8 mouse cellular contexts compared by ENCODE assay signal in genomic region chr6:113695766-113696355, GRCm38 (mm10). TPM values are rescaled to one million over a fixed set of nuclear protein-coding genes. Genes with fewer than 3 reads are reported as not detected.
A peak's percentile ranks its signal among the peaks of the same experiment; 100 is the strongest.
DNase-seq lines count a peak whose midpoint lies in the region; ATAC-seq and TF ChIP-seq lines count a peak whose summit lies in the region.

No protein-coding gene starts in this region.

- peaks cover 5% of the 10 kb centered on the region; the same call in 1 of the 2 replicates for H3K36me3 ChIP-seq in lung, embryonic 15.5 days
- H3K36me3 ChIP-seq in embryonic facial prominence, embryonic 10.5 days (replicated peaks): peaks cover 24% of the 10 kb centered on the region
- peaks cover 11% of the 10 kb centered on the region; the same call in 1 of the 2 replicates for H3K36me3 ChIP-seq in hindbrain, postnatal 0 days (ENCODE audit: insufficient read depth, low read length)
- peaks cover 10% of the 10 kb centered on the region; the same call in 1 of the 2 replicates for H3K36me3 ChIP-seq in neural tube, embryonic 12.5 days

- H3K9me3 ChIP-seq in lung, embryonic 15.5 days: no peaks in the 10 kb centered on the region
- H3K9me3 ChIP-seq in embryonic facial prominence, embryonic 10.5 days: no peaks in the 10 kb centered on the region
- H3K9me3 ChIP-seq in hindbrain, postnatal 0 days (ENCODE audit: low read length): no peaks in the 10 kb centered on the region
- no peaks in the 10 kb centered on the region for H3K9me3 ChIP-seq in neural tube, embryonic 12.5 days

- H3K9ac ChIP-seq in lung, embryonic 15.5 days: 0 out of 2 replicates have a peak overlapping the region, but pooled peaks have one; percentile 16
- H3K9ac ChIP-seq in hindbrain, postnatal 0 days (replicated peaks; ENCODE audit: low read length): peak overlapping the region; percentile 18; the same call in 1 of the 2 replicates
- H3K9ac ChIP-seq in neural tube, embryonic 12.5 days: 0 out of 2 replicates have a peak overlapping the region, but pooled peaks have one; percentile 26

- no peak for DNase-seq in lung, postnatal 4 days
- DNase-seq in embryonic facial prominence, embryonic 10.5 days (ENCODE audit: low spot score): no peak
- DNase-seq in hindbrain, postnatal 0 days (ENCODE audit: low spot score): no peak
- no peak for DNase-seq in left cerebral cortex, postnatal 4 days
- DNase-seq in adrenal gland, postnatal 14 days: no peak
- no peak for DNase-seq in layer of hippocampus, postnatal 14 days (ENCODE audit: low spot score in 2 of 2)

- H3K4me2 ChIP-seq in lung, embryonic 15.5 days: peak overlapping the region; percentile 96
- peak overlapping the region; percentile 99 for H3K4me2 ChIP-seq in hindbrain, postnatal 0 days (ENCODE audit: low read depth, low read length)
- H3K4me2 ChIP-seq in neural tube, embryonic 12.5 days (replicated peaks): peak overlapping the region; percentile 100

- no peak for ATAC-seq in lung, embryonic 15.5 days (ENCODE audit: borderline replicate concordance, extremely low read depth, low FRiP score, low TSS enrichment)
- ATAC-seq in hindbrain, postnatal 0 days: no peak
- ATAC-seq in neural tube, embryonic 12.5 days (ENCODE audit: low FRiP score, low read depth): no peak

- peak overlapping the region; percentile 85 for H3K27ac ChIP-seq in lung, embryonic 15.5 days
- H3K27ac ChIP-seq in embryonic facial prominence, embryonic 10.5 days (replicated peaks): peak overlapping the region; percentile 90
- H3K27ac ChIP-seq in hindbrain, postnatal 0 days: peak overlapping the region; percentile 89; the same call in 1 of the 2 replicates
- no peak overlapping the region for H3K27ac ChIP-seq in neural tube, embryonic 12.5 days

- H3K27me3 ChIP-seq in lung, embryonic 15.5 days: no peaks in the 10 kb centered on the region
- H3K27me3 ChIP-seq in embryonic facial prominence, embryonic 10.5 days (replicated peaks; ENCODE audit: low read depth, poor library complexity, severe bottlenecking): no peaks in the 10 kb centered on the region
- no peaks in the 10 kb centered on the region for H3K27me3 ChIP-seq in hindbrain, postnatal 0 days (ENCODE audit: insufficient read depth, low read length)
- no peaks in the 10 kb centered on the region for H3K27me3 ChIP-seq in neural tube, embryonic 12.5 days (replicated peaks)

- H3K4me1 ChIP-seq in lung, embryonic 15.5 days: peaks cover 30% of the 10 kb centered on the region
- H3K4me1 ChIP-seq in embryonic facial prominence, embryonic 10.5 days: peaks cover 38% of the 10 kb centered on the region
- H3K4me1 ChIP-seq in hindbrain, postnatal 0 days (ENCODE audit: insufficient read depth, low read length): peaks cover 15% of the 10 kb centered on the region
- peaks cover 33% of the 10 kb centered on the region for H3K4me1 ChIP-seq in neural tube, embryonic 12.5 days

- peak overlapping the region; percentile 93 for H3K4me3 ChIP-seq in lung, embryonic 15.5 days
- peak overlapping the region; percentile 97 for H3K4me3 ChIP-seq in embryonic facial prominence, embryonic 10.5 days
- H3K4me3 ChIP-seq in hindbrain, postnatal 0 days (ENCODE audit: low read length): peak overlapping the region; percentile 85
- no peak overlapping the region; the same call in 1 of the 2 replicates for H3K4me3 ChIP-seq in neural tube, embryonic 12.5 days

- intact Hi-C loops in left cerebral cortex, postnatal 4 days (cut with DNase I): no loop called here

- 48% methylated on average over 4 of the region's 4 CpGs for WGBS in lung, embryonic 15.5 days
- WGBS in embryonic facial prominence, embryonic 10.5 days: 73% methylated on average over 4 of the region's 4 CpGs
- WGBS in hindbrain, postnatal 0 days: 89% methylated on average over 4 of the region's 4 CpGs
- WGBS in neural tube, embryonic 12.5 days: 63% methylated on average over 4 of the region's 4 CpGs

- TF ChIP-seq CTCF in hindbrain, postnatal 0 days (IDR thresholded peaks at IDR 0.05; ENCODE audit: low read depth): no peak

RNA-seq across cellular contexts. Expression of gene Tatdn2, which starts 1.0 kb away (rescaled TPM):
- 0.37 and 0.67 TPM in 2 replicates for polyA plus RNA-seq in lung, embryonic 15.5 days (2015; fragmentation: Nextera tagmentation; extraction: Ambion mirVana)
- 0.68 and 0.72 TPM in 2 replicates for polyA plus RNA-seq in embryonic facial prominence, embryonic 10.5 days (2016; fragmentation: Nextera tagmentation; extraction: Ambion mirVana)
- total RNA-seq in hindbrain, postnatal 0 days (2014; rRNA removed): 52.2 and 55.5 TPM in 2 replicates
- 0.89 and 1.6 TPM in 2 replicates for polyA plus RNA-seq in hindbrain, postnatal 0 days (2015; fragmentation: Nextera tagmentation; extraction: Ambion mirVana)
- 0.66 and 1.1 TPM in 2 replicates for polyA plus RNA-seq in neural tube, embryonic 12.5 days (2016; fragmentation: Nextera tagmentation; extraction: Ambion mirVana)
- total RNA-seq in left cerebral cortex, postnatal 4 days (2021): 10 to 100 TPM; 95.0 to 98.1 TPM
- total RNA-seq in adrenal gland, postnatal 14 days (2021): 45.6 and 59.6 TPM in 2 replicates
- 10 to 100 TPM; 66.2 to 72.0 TPM for total RNA-seq in layer of hippocampus, postnatal 14 days (2021)

RNA-seq across cellular contexts. Expression of gene Ghrl, which starts 23.8 kb away (rescaled TPM):
- 0.72 TPM in 1 of 2 replicates, not detected in the other for polyA plus RNA-seq in lung, embryonic 15.5 days (2015; fragmentation: Nextera tagmentation; extraction: Ambion mirVana)
- polyA plus RNA-seq in embryonic facial prominence, embryonic 10.5 days (2016; fragmentation: Nextera tagmentation; extraction: Ambion mirVana): not detected in 2 replicates
- not detected in 2 replicates for total RNA-seq in hindbrain, postnatal 0 days (2014; rRNA removed)
- 0.28 and 0.51 TPM in 2 replicates for polyA plus RNA-seq in hindbrain, postnatal 0 days (2015; fragmentation: Nextera tagmentation; extraction: Ambion mirVana)
- polyA plus RNA-seq in neural tube, embryonic 12.5 days (2016; fragmentation: Nextera tagmentation; extraction: Ambion mirVana): 0.57 TPM in 1 of 2 replicates, not detected in the other
- total RNA-seq in left cerebral cortex, postnatal 4 days (2021): not detected
- total RNA-seq in adrenal gland, postnatal 14 days (2021): not detected in 2 replicates
- under 1 TPM in 1 of 2 experiments, not detected in 1; 0.79 TPM for total RNA-seq in layer of hippocampus, postnatal 14 days (2021)

RNA-seq across cellular contexts. Expression of gene Sec13, which starts 44.7 kb away (rescaled TPM):
- 275 and 278 TPM in 2 replicates for polyA plus RNA-seq in lung, embryonic 15.5 days (2015; fragmentation: Nextera tagmentation; extraction: Ambion mirVana)
- polyA plus RNA-seq in embryonic facial prominence, embryonic 10.5 days (2016; fragmentation: Nextera tagmentation; extraction: Ambion mirVana): 288 and 292 TPM in 2 replicates
- total RNA-seq in hindbrain, postnatal 0 days (2014; rRNA removed): 129 and 141 TPM in 2 replicates
- polyA plus RNA-seq in hindbrain, postnatal 0 days (2015; fragmentation: Nextera tagmentation; extraction: Ambion mirVana): 171 and 174 TPM in 2 replicates
- 244 and 251 TPM in 2 replicates for polyA plus RNA-seq in neural tube, embryonic 12.5 days (2016; fragmentation: Nextera tagmentation; extraction: Ambion mirVana)
- 100 to 1,000 TPM; 100 to 104 TPM for total RNA-seq in left cerebral cortex, postnatal 4 days (2021)
- 101 and 106 TPM in 2 replicates for total RNA-seq in adrenal gland, postnatal 14 days (2021)
- 10 to 100 TPM; 80.2 to 83.7 TPM for total RNA-seq in layer of hippocampus, postnatal 14 days (2021)

RNA-seq across cellular contexts. Expression of gene Irak2, which starts 57.6 kb away (rescaled TPM):
- polyA plus RNA-seq in lung, embryonic 15.5 days (2015; fragmentation: Nextera tagmentation; extraction: Ambion mirVana): 5.2 and 6.4 TPM in 2 replicates
- polyA plus RNA-seq in embryonic facial prominence, embryonic 10.5 days (2016; fragmentation: Nextera tagmentation; extraction: Ambion mirVana): 3.8 and 4.5 TPM in 2 replicates
- 12.1 and 13.9 TPM in 2 replicates for total RNA-seq in hindbrain, postnatal 0 days (2014; rRNA removed)
- polyA plus RNA-seq in hindbrain, postnatal 0 days (2015; fragmentation: Nextera tagmentation; extraction: Ambion mirVana): 4.6 and 4.8 TPM in 2 replicates
- 3.1 and 4.1 TPM in 2 replicates for polyA plus RNA-seq in neural tube, embryonic 12.5 days (2016; fragmentation: Nextera tagmentation; extraction: Ambion mirVana)
- total RNA-seq in left cerebral cortex, postnatal 4 days (2021): 1 to 10 TPM; 7.9 to 8.1 TPM
- 17.4 and 22.9 TPM in 2 replicates for total RNA-seq in adrenal gland, postnatal 14 days (2021)
- total RNA-seq in layer of hippocampus, postnatal 14 days (2021): 10 to 100 TPM; 19.9 to 20.0 TPM
